Mouse (Mus musculus) CH12.LX (cell line): Measurements from ENCODE around the gene Thsd4. TPM values are rescaled to one million over a fixed set of nuclear protein-coding genes. Genes with fewer than 3 reads are reported as not detected.

ENCODE experiments used
- DNase-seq: peaks from one replicate; pipeline ENCODE4 v3.0.0-alpha.2; 2013; ENCODE audit errors: extremely low read depth
- H3K27ac ChIP-seq: 2 replicates; pipeline ENCODE4 v1.5.1; 2012; ENCODE audit warnings: low read depth, mild to moderate bottlenecking, control low read depth, moderate library complexity; ENCODE audit not compliant: insufficient read depth
- H3K27me3 ChIP-seq: replicated peaks from 2 replicates; pipeline ENCODE3; 2012; ENCODE audit warnings: inconsistent platforms
- H3K36me3 ChIP-seq, 2 experiments: replicated peaks in 1 of 2; 2 replicates each; pipeline versions ENCODE3 to v1.6.1; 2012; ENCODE audit warnings: inconsistent platforms in 1 of 2, low read length in 1 of 2, mild to moderate bottlenecking in 1 of 2, mixed read lengths in 1 of 2, moderate library complexity in 1 of 2; ENCODE audit not compliant: control insufficient read depth in 1 of 2, insufficient read depth in 1 of 2
- H3K4me1 ChIP-seq, 2 experiments: 2 replicates each; pipeline ENCODE4 v1.6.1; 2012; ENCODE audit warnings: inconsistent platforms in 1 of 2, moderate library complexity in 1 of 2; ENCODE audit not compliant: insufficient read depth in 2 of 2, control insufficient read depth in 1 of 2
- H3K4me2 ChIP-seq: 2 replicates; pipeline ENCODE4 v1.6.1; 2012; ENCODE audit warnings: low read depth, mild to moderate bottlenecking, control low read depth; ENCODE audit not compliant: poor library complexity, insufficient read depth, severe bottlenecking
- H3K4me3 ChIP-seq, 3 experiments: fragments of 150-350 bp in 1 of 3; sonication (generic) in 1 of 3; replicated peaks in 1 of 3; 2 replicates each; pipeline versions ENCODE3 to v1.5.1; 2011 to 2012; ENCODE audit warnings: low read depth in 2 of 3, low read length in 2 of 3, mild to moderate bottlenecking in 2 of 3, moderate library complexity in 2 of 3, control low read depth in 1 of 3, improper control_type of control experiment in 1 of 3, inconsistent platforms in 1 of 3, mixed read lengths in 1 of 3; ENCODE audit not compliant: poor library complexity in 1 of 3
- H3K79me2 ChIP-seq: replicated peaks from 2 replicates; pipeline ENCODE4 v1.6.1; 2012; ENCODE audit warnings: mild to moderate bottlenecking, moderate library complexity; ENCODE audit not compliant: control insufficient read depth, poor library complexity, insufficient read depth, severe bottlenecking; ENCODE audit errors: extremely low read depth
- H3K9ac ChIP-seq: 2 replicates; pipeline ENCODE4 v1.6.1; 2012; ENCODE audit warnings: low read depth, mild to moderate bottlenecking, control low read depth, moderate library complexity; ENCODE audit not compliant: insufficient read depth
- H3K9me3 ChIP-seq: replicated peaks from 2 replicates; pipeline ENCODE3; 2012; ENCODE audit warnings: low read length, inconsistent platforms, mixed read lengths
- BHLHE40 ChIP-seq: IDR thresholded peaks from 2 replicates; pipeline ENCODE4 v1.6.1; 2011; ENCODE audit warnings: mild to moderate bottlenecking, low read depth, low read length, improper control_type of control experiment
- CHD2 ChIP-seq: IDR thresholded peaks from 2 replicates; pipeline ENCODE4 v1.6.1; 2011; ENCODE audit warnings: low read length, improper control_type of control experiment
- E2F4 ChIP-seq: IDR thresholded peaks from 2 replicates; pipeline ENCODE4 v1.6.1; 2011; ENCODE audit warnings: low read depth, low read length, improper control_type of control experiment; ENCODE audit not compliant: insufficient replicate concordance
- GABPA ChIP-seq: IDR thresholded peaks from 2 replicates; pipeline ENCODE4 v1.6.1; 2012; ENCODE audit warnings: low read depth, low read length, improper control_type of control experiment, inconsistent platforms; ENCODE audit not compliant: insufficient replicate concordance
- IRF4 ChIP-seq: IDR thresholded peaks from 2 replicates; pipeline ENCODE4 v1.6.1; 2014; ENCODE audit warnings: low read depth, mild to moderate bottlenecking, inconsistent platforms, low read length, improper control_type of control experiment
- JUN ChIP-seq: IDR thresholded peaks from 2 replicates; pipeline ENCODE4 v1.6.1; 2011; ENCODE audit warnings: low read depth, mild to moderate bottlenecking, low read length, improper control_type of control experiment, moderate library complexity; ENCODE audit not compliant: insufficient read depth
- MAFK ChIP-seq: IDR thresholded peaks from 2 replicates; pipeline ENCODE4 v1.6.1; 2011; ENCODE audit warnings: low read length, improper control_type of control experiment; ENCODE audit not compliant: insufficient replicate concordance
- MAX ChIP-seq: IDR thresholded peaks from 2 replicates; pipeline ENCODE4 v1.6.1; 2011; ENCODE audit warnings: low read length, improper control_type of control experiment
- MAZ ChIP-seq: IDR thresholded peaks from 2 replicates; pipeline ENCODE4 v1.6.1; 2012; ENCODE audit warnings: low read depth, mild to moderate bottlenecking, inconsistent platforms, low read length, improper control_type of control experiment, moderate library complexity
- MXI1 ChIP-seq: IDR thresholded peaks from 2 replicates; pipeline ENCODE4 v1.6.1; 2011; ENCODE audit warnings: mild to moderate bottlenecking, low read depth, low read length, improper control_type of control experiment
- NRF1 ChIP-seq: IDR thresholded peaks from 2 replicates; pipeline ENCODE4 v1.6.1; 2014; ENCODE audit warnings: low read depth, mild to moderate bottlenecking, inconsistent platforms, low read length, improper control_type of control experiment, moderate library complexity
- POLR2A ChIP-seq: IDR thresholded peaks from 2 replicates; pipeline ENCODE4 v1.6.1; 2011; ENCODE audit warnings: low read depth, mild to moderate bottlenecking, improper control_type of control experiment, low read length
- POLR2AphosphoS2 ChIP-seq: IDR thresholded peaks from 2 replicates; pipeline ENCODE4 v1.6.1; 2011; ENCODE audit warnings: low read depth, low read length, improper control_type of control experiment
- RAD21 ChIP-seq: IDR thresholded peaks from 2 replicates; pipeline ENCODE4 v1.6.1; 2011; ENCODE audit warnings: low read depth, mild to moderate bottlenecking, low read length, improper control_type of control experiment, moderate library complexity
- RCOR1 ChIP-seq: conservative IDR thresholded peaks from 2 replicates; pipeline ENCODE4 v1.6.1; 2012; ENCODE audit warnings: low read depth, mild to moderate bottlenecking, inconsistent platforms, low read length, improper control_type of control experiment
- SIN3A ChIP-seq: IDR thresholded peaks from 2 replicates; pipeline ENCODE4 v1.6.1; 2012; ENCODE audit warnings: low read length, improper control_type of control experiment, inconsistent platforms
- TBP ChIP-seq: conservative IDR thresholded peaks from 2 replicates; pipeline ENCODE4 v1.6.1; 2011; ENCODE audit warnings: low read depth, low read length, improper control_type of control experiment
- TCF12 ChIP-seq: IDR thresholded peaks from 2 replicates; pipeline ENCODE4 v1.6.1; 2014; ENCODE audit warnings: low read depth, mild to moderate bottlenecking, inconsistent platforms, low read length, improper control_type of control experiment
- UBTF ChIP-seq: IDR thresholded peaks from 2 replicates; pipeline ENCODE4 v1.6.1; 2012; ENCODE audit warnings: low read depth, mild to moderate bottlenecking, inconsistent platforms, low read length, improper control_type of control experiment, moderate library complexity
- USF2 ChIP-seq: conservative IDR thresholded peaks from 2 replicates; pipeline ENCODE4 v1.6.1; 2011; ENCODE audit warnings: low read depth, low read length, improper control_type of control experiment
- ZC3H11A ChIP-seq: IDR thresholded peaks from 2 replicates; pipeline ENCODE4 v1.6.1; 2012; ENCODE audit warnings: low read depth, mild to moderate bottlenecking, inconsistent platforms, low read length, improper control_type of control experiment
- ZMIZ1 ChIP-seq: IDR thresholded peaks from 2 replicates; pipeline ENCODE4 v1.6.1; 2012; ENCODE audit warnings: low read depth, mild to moderate bottlenecking, inconsistent platforms, low read length, improper control_type of control experiment
- ZNF384 ChIP-seq: IDR thresholded peaks from 2 replicates; pipeline ENCODE4 v1.6.1; 2012; ENCODE audit warnings: low read depth, low read length, improper control_type of control experiment, inconsistent platforms
- dilution Hi-C: fragments of 300-500 bp; cut with MboI; formaldehyde crosslinking; loops from 2 replicates; pipeline ENCODE4 v1.14.3; 2020; ENCODE audit warnings: low sequenced_read_pairs; ENCODE audit not compliant: extremely low pct_unique_long_range_greater_than_20kb, extremely low pct_ligation_motif_present
- in situ Hi-C: fragments of 300-500 bp; cut with MboI; formaldehyde crosslinking; loops from 3 replicates; pipeline ENCODE4 v1.14.3; 2019; ENCODE audit warnings: low sequenced_read_pairs, low pct_ligation_motif_present, low pct_unique_long_range_greater_than_20kb, mixed read lengths
- polyA plus RNA-seq: library from polyadenylated mRNA; unstranded; fragments of >175 nt; gene quantifications from 2 replicates; pipeline ENCODE4 v1.2.1, GENCODE M21; 2012; ENCODE audit warnings: low read depth; ENCODE audit not compliant: insufficient read length
- total RNA-seq, 2 experiments: library from RNA; depleted of rRNA; stranded (reverse); fragments of 300-350 nt in 1 of 2; fragments of >200 nt in 1 of 2; gene quantifications; 2 replicates each; pipeline ENCODE4 v1.2.3; 2012 to 2014

Thsd4 gene
- total and polyA plus RNA-seq, 3 experiments: not detected

DNA sequence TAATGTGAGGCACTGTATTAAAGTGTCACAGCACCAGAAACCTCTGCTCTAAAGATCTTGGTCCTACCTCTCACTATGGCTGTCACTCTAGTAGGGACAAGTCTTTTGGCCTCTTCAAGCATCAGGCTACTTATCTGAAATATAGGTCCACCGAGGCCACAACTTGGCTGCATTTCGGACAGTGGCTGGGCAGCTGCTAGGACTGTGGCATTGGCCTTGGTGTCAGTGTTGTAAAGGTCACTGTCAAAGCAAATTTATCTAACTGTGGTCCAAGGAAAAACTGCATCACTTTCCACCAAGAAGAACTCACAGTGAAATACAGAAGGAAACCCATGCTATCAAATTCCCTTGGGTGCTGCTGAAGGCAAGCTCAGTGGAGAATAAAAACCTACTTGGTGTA, 197.1 kb downstream of the Thsd4 start:
- Histone ChIP-seq H3K79me2 (0 out of 2 replicates have a peak, but pooled peaks cover 2% of the 10 kb centered on the region), H3K4me2 (no peak overlapping the region), H3K36me3 (no peaks in the 10 kb centered on the region), H3K9ac (no peak overlapping the region), H3K4me1 (peaks cover 0 to 7% of the 10 kb centered on the region in 2 experiments; a peak in 1 of 4 replicates), H3K27me3 (no peaks in the 10 kb centered on the region), H3K4me3 (no peak overlapping the region), H3K27ac (no peak overlapping the region), H3K9me3 (no peaks in the 10 kb centered on the region)
- dilution Hi-C loops: no loop called here
- in situ Hi-C loops: no loop called here
- no peak for TF ChIP-seq RCOR1
- no peak for TF ChIP-seq ZC3H11A
- TF ChIP-seq ZNF384: no peak
- no peak for TF ChIP-seq NRF1
- TF ChIP-seq ZMIZ1: no peak
- TF ChIP-seq TCF12: no peak
- no peak for DNase-seq

DNA sequence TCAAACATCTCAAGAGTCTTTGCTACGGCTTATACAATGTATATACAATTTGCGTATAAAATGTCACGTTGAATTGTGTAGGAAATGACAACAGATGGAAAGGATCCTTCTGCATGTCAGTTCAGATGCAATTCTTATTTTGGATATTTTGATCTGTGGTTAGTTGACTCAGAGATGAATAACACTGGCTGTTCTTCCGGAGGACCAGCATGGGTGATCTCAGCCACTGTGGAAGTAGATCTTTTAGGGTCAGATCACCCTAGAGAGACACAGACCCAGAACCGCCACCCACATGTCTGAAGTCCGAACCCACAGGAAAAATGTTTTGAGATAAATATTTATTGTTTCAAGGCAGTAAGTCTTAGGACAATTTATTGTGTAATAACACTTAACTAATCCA, 198.4 kb downstream of the Thsd4 start:
- Histone ChIP-seq H3K9ac (no peak overlapping the region), H3K4me3 (no peak overlapping the region), H3K9me3 (no peaks in the 10 kb centered on the region), H3K4me1 (peaks cover 0 to 7% of the 10 kb centered on the region in 2 experiments; a peak in 1 of 4 replicates)
- dilution Hi-C loops: no loop called here
- in situ Hi-C loops: no loop called here
- TF ChIP-seq POLR2AphosphoS2 (no peak), ZNF384 (no peak), USF2 (no peak)
- TF ChIP-seq, all 38 proteins: peak for 0
- H3K27me3 ChIP-seq: no peaks in the 10 kb centered on the region
- 0 out of 2 replicates have a peak, but pooled peaks cover 2% of the 10 kb centered on the region for H3K79me2 ChIP-seq
- H3K27ac ChIP-seq: no peak overlapping the region
- no peak for DNase-seq
- H3K4me2 ChIP-seq: no peak overlapping the region
- H3K36me3 ChIP-seq: no peaks in the 10 kb centered on the region

DNA sequence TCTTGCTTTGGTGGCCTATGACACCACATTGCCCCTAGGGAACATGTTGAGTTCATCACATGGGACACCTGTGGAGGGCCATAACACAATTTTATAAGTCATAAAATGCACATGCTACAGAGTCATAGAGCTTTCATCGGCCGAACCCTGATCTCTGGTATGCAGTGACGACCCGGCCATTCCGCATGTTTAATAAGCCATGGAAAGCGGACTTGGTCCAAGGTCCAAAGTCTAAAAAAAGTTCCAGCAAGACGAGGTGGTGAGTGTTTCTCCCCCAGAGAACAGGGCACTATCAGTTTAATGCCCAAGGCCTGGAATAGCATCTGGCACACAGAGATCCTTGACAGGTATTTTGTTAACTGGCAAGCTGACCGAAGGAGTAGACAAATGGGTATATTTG, 204.6 kb downstream of the Thsd4 start:
- no peak overlapping the region for H3K4me3 ChIP-seq
- no peak overlapping the region for H3K4me2 ChIP-seq
- in situ Hi-C loops: no loop called here
- no peak overlapping the region for H3K9ac ChIP-seq
- dilution Hi-C loops: no loop called here
- DNase-seq: no peak
- H3K27ac ChIP-seq: no peak overlapping the region
- no peaks in the 10 kb centered on the region for H3K36me3 ChIP-seq
- no peaks in the 10 kb centered on the region for H3K4me1 ChIP-seq
- no peak for TF ChIP-seq GABPA
- no peak for TF ChIP-seq RCOR1
- no peak for TF ChIP-seq CHD2
- no peak for TF ChIP-seq MAFK
- TF ChIP-seq POLR2A: no peak
- no peak for TF ChIP-seq SIN3A
- no peak for TF ChIP-seq BHLHE40
- no peak for TF ChIP-seq MAZ
- no peak for TF ChIP-seq TBP
- no peak for TF ChIP-seq MAX
- TF ChIP-seq UBTF: no peak
- no peak for TF ChIP-seq MXI1
- no peak for TF ChIP-seq JUN
- TF ChIP-seq RAD21: no peak
- TF ChIP-seq TCF12: no peak
- TF ChIP-seq IRF4: no peak
- no peak for TF ChIP-seq E2F4
- no peak for TF ChIP-seq ZNF384
- 0 out of 2 replicates have a peak, but pooled peaks cover 2% of the 10 kb centered on the region for H3K79me2 ChIP-seq
- H3K27me3 ChIP-seq: no peaks in the 10 kb centered on the region
- no peaks in the 10 kb centered on the region for H3K9me3 ChIP-seq
